Mouse (Mus musculus): ENCODE measurements around the gene Plk1. TPM values are rescaled to one million over a fixed set of nuclear protein-coding genes. Genes with fewer than 3 reads are reported as not detected.

The Plk1 gene
- polyA plus RNA-seq, 1 experiment from 2014 or later = 125 TPM

DNA sequence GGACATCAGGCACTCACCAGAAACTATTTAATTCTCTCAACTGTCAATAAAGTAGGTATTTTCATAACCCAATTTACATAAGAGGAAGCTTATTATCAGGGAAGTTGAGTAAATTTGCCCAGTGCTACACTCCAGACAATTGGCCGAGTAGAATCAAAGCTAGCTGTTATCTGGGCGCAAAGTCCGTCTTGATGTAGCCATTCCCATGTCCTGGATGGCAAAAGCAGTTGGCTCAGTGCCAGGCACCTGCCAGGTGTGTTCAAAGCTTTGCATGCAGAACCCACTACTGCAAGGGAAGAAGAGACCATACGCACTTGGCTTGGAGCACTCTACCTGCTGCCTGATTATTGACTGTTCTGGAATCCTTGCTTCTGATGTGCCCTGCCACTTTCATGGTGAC lies 6.8 kb upstream of the Plk1 start:
- ATAC-seq (ENCODE audit: insufficient number of reproducible peaks, insufficient read depth, low FRiP score, low TSS enrichment, low read depth) = no peak
- no peak overlapping the region for H3K9ac ChIP-seq
- no peak overlapping the region for H3K4me3 ChIP-seq
- no peaks in the 10 kb centered on the region for H3K27me3 ChIP-seq
- H3K4me2 ChIP-seq = no peak overlapping the region
- no peak overlapping the region for H3K27ac ChIP-seq
- H3K9me3 ChIP-seq = no peaks in the 10 kb centered on the region
- peaks cover 3% of the 10 kb centered on the region; the same call in 1 of the 2 replicates for H3K4me1 ChIP-seq
- 85% methylated on average over 4 of the region's 4 CpGs for WGBS
- H3K36me3 ChIP-seq = peaks cover 24% of the 10 kb centered on the region

DNA sequence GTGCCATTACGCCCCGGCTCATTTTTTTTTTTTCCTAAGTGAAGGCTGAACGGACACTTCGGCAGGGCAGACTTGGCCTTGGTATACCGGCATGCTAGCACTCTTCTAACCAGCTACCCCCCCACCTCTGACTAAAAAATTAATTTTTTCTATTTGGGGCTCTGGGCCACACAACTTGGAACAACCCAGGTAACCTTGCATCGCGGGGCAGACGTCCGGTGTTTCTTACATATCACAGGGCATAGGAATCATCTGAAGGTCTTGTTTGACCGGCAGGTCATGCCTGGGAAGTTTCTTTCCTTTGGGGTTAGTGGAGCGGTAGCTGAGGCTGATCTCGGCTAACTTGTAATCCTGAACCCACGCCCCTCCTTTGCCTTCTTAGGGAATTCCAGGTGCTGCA lies 751 bp upstream of the Plk1 start:
- Histone ChIP-seq H3K36me3 (peaks cover 21% of the 10 kb centered on the region), H3K9me3 (no peaks in the 10 kb centered on the region), H3K4me1 (peaks cover 40% of the 10 kb centered on the region), H3K27me3 (no peaks in the 10 kb centered on the region), H3K27ac (peak overlapping the region; percentile 85), H3K9ac (peak overlapping the region; percentile 82), H3K4me3 (peak overlapping the region; percentile 81), H3K4me2 (peak overlapping the region; percentile 86)
- WGBS = 5% methylated on average over 13 of the region's 13 CpGs
- 0 out of 2 replicates have a peak, but pooled peaks have one; percentile 2 for ATAC-seq (ENCODE audit: insufficient number of reproducible peaks, insufficient read depth, low FRiP score, low TSS enrichment, low read depth)

GRCm38 (mm10) chr7:122160037-122160436 lies 798 bp downstream of the Plk1 start:
- H3K4me2 ChIP-seq = peak overlapping the region; percentile 86
- H3K4me3 ChIP-seq = peak overlapping the region; percentile 81
- H3K9me3 ChIP-seq = no peaks in the 10 kb centered on the region
- peak overlapping the region; percentile 85 for H3K27ac ChIP-seq
- under 1% methylated on average over 12 of the region's 12 CpGs for WGBS
- peaks cover 33% of the 10 kb centered on the region for H3K36me3 ChIP-seq
- ATAC-seq (ENCODE audit: insufficient number of reproducible peaks, insufficient read depth, low FRiP score, low TSS enrichment, low read depth) = no peak
- H3K9ac ChIP-seq = peak overlapping the region; percentile 82
- no peaks in the 10 kb centered on the region for H3K27me3 ChIP-seq
- peaks cover 40% of the 10 kb centered on the region for H3K4me1 ChIP-seq

DNA sequence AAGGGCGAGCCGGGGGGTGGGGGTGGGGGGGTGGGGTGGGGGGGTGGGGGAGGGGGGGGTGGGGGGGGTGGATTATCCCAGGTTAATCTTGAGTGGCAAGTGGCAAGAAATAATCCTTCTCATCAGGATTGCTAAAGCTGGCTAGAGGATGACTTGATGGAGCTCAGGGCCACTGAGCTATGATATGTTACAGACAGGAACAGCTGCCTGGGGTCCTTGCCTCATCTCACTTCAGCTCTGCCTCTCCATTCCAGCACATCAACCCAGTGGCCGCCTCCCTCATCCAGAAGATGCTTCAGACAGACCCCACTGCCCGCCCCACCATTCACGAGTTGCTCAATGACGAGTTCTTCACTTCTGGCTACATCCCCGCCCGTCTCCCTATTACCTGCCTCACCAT lies 4.5 kb downstream of the Plk1 start:
- ATAC-seq (ENCODE audit: insufficient number of reproducible peaks, insufficient read depth, low FRiP score, low TSS enrichment, low read depth) = no peak
- no peak overlapping the region for H3K27ac ChIP-seq
- H3K4me3 ChIP-seq = no peak overlapping the region
- H3K27me3 ChIP-seq = no peaks in the 10 kb centered on the region
- H3K4me2 ChIP-seq = no peak overlapping the region
- 86% methylated on average over 8 of the region's 8 CpGs for WGBS
- peaks cover 26% of the 10 kb centered on the region for H3K4me1 ChIP-seq
- no peak overlapping the region for H3K9ac ChIP-seq
- no peaks in the 10 kb centered on the region for H3K9me3 ChIP-seq
- H3K36me3 ChIP-seq = peaks cover 68% of the 10 kb centered on the region

DNA sequence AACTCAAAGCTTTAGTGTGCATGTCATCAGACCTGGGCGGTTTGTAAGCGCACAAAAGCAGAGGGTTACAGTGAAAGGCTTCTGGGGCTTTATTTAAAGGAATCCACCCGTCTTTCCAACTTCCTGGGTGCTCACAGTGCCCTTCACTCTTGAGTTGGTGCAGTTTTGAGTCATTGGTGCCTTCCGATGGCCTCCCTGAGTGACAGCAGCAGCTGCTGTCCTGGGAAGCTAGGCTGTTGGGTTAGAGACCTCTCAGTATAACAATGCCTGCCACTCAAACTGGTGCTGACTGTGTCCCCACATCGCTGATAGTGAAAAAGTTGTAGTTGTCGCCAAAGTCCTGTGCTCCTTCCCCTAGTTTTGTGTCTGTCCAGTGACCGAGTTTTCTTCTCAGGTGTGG lies 8.0 kb downstream of the Plk1 start:
- no peaks in the 10 kb centered on the region for H3K4me1 ChIP-seq
- H3K4me3 ChIP-seq = no peak overlapping the region
- H3K4me2 ChIP-seq = no peak overlapping the region
- WGBS = 86% methylated on average over 7 of the region's 7 CpGs
- no peak overlapping the region for H3K9ac ChIP-seq
- no peaks in the 10 kb centered on the region for H3K9me3 ChIP-seq
- ATAC-seq (ENCODE audit: insufficient number of reproducible peaks, insufficient read depth, low FRiP score, low TSS enrichment, low read depth) = no peak
- peaks cover 75% of the 10 kb centered on the region for H3K36me3 ChIP-seq
- H3K27me3 ChIP-seq = no peaks in the 10 kb centered on the region
- H3K27ac ChIP-seq = no peak overlapping the region

GRCm38 (mm10) chr7:122170705-122171104 lies 11.5 kb downstream of the Plk1 start:
- H3K27ac ChIP-seq = no peak overlapping the region
- no peaks in the 10 kb centered on the region for H3K27me3 ChIP-seq
- H3K4me3 ChIP-seq = no peak overlapping the region
- H3K4me1 ChIP-seq = no peaks in the 10 kb centered on the region
- ATAC-seq (ENCODE audit: insufficient number of reproducible peaks, insufficient read depth, low FRiP score, low TSS enrichment, low read depth) = no peak
- H3K9me3 ChIP-seq = no peaks in the 10 kb centered on the region
- no peak overlapping the region for H3K9ac ChIP-seq
- no peak overlapping the region for H3K4me2 ChIP-seq
- peaks cover 47% of the 10 kb centered on the region for H3K36me3 ChIP-seq
- 85% methylated on average over 6 of the region's 6 CpGs for WGBS

GRCm38 (mm10) chr7:122171613-122172012 lies 12.4 kb downstream of the Plk1 start:
- Histone ChIP-seq H3K36me3 (peaks cover 38% of the 10 kb centered on the region), H3K27me3 (no peaks in the 10 kb centered on the region), H3K4me1 (no peaks in the 10 kb centered on the region), H3K9ac (no peak overlapping the region), H3K4me3 (no peak overlapping the region), H3K27ac (no peak overlapping the region), H3K9me3 (no peaks in the 10 kb centered on the region), H3K4me2 (no peak overlapping the region)
- ATAC-seq (ENCODE audit: insufficient number of reproducible peaks, insufficient read depth, low FRiP score, low TSS enrichment, low read depth) = no peak
- 70% methylated on average over 10 of the region's 10 CpGs for WGBS

- no peak overlapping the region for H3K27ac ChIP-seq
- no peaks in the 10 kb centered on the region for H3K27me3 ChIP-seq
- H3K4me3 ChIP-seq = no peak overlapping the region
- H3K4me2 ChIP-seq = no peak overlapping the region
- no peaks in the 10 kb centered on the region for H3K9me3 ChIP-seq
- H3K4me1 ChIP-seq = 0 out of 2 replicates have a peak, but pooled peaks cover 3% of the 10 kb centered on the region
- 87% methylated on average over 7 of the region's 7 CpGs for WGBS
- H3K9ac ChIP-seq = no peak overlapping the region
- no peak for ATAC-seq (ENCODE audit: insufficient number of reproducible peaks, insufficient read depth, low FRiP score, low TSS enrichment, low read depth)
- no peaks in the 10 kb centered on the region for H3K36me3 ChIP-seq
Observed at GRCm38 (mm10) chr7:122180720-122181119, 21.5 kb downstream of the Plk1 start.

GRCm38 (mm10) chr7:122184569-122184968 lies 25.3 kb downstream of the Plk1 start:
- Histone ChIP-seq H3K27me3 (no peaks in the 10 kb centered on the region), H3K36me3 (no peaks in the 10 kb centered on the region), H3K4me3 (no peak overlapping the region), H3K9ac (no peak overlapping the region), H3K9me3 (no peaks in the 10 kb centered on the region; the same call in 1 of the 2 replicates), H3K27ac (no peak overlapping the region), H3K4me2 (no peak overlapping the region), H3K4me1 (0 out of 2 replicates have a peak, but pooled peaks cover 4% of the 10 kb centered on the region)
- WGBS = 73% methylated on average over 5 of the region's 5 CpGs
- no peak for ATAC-seq (ENCODE audit: insufficient number of reproducible peaks, insufficient read depth, low FRiP score, low TSS enrichment, low read depth)

DNA sequence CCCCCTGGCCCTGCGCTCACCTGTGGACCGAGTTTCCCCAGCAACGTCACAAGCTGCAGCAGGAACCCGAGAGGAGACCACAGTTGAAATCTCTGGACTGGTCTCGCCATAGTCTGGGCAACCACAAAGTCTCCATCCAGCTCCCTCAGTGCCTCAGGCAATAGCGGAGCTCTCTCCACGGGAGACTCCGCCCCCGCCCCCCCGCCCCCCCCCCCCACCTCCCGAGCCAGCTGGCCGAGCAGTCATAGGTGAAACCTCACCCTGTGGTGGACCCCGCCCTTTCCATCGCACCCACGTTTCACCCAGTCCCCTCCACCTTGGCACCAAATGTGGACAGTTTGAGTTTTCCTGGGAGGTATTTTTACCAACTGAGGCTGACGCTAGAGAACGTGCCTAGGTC lies 26.8 kb downstream of the Plk1 start, which contains the start of gene Ern2:
Ern2 (minus strand) TSS at position 165 of the 400 bp plus-strand sequence.
- 0 out of 2 replicates have a peak, but pooled peaks cover 4% of the 10 kb centered on the region for H3K4me1 ChIP-seq
- peak within 1 kb of the TSS; percentile 49 for H3K4me2 ChIP-seq
- H3K4me3 ChIP-seq = no peak within 1 kb of the TSS
- no peak for ATAC-seq (ENCODE audit: insufficient number of reproducible peaks, insufficient read depth, low FRiP score, low TSS enrichment, low read depth)
- no peaks in the 10 kb centered on the region; the same call in 1 of the 2 replicates for H3K9me3 ChIP-seq
- H3K27ac ChIP-seq = no peak within 1 kb of the TSS
- H3K36me3 ChIP-seq = no peaks in the 10 kb centered on the region
- H3K9ac ChIP-seq = no peak within 1 kb of the TSS
- no peaks in the 10 kb centered on the region for H3K27me3 ChIP-seq
- WGBS = 12% methylated on average over 12 of the region's 17 CpGs

DNA sequence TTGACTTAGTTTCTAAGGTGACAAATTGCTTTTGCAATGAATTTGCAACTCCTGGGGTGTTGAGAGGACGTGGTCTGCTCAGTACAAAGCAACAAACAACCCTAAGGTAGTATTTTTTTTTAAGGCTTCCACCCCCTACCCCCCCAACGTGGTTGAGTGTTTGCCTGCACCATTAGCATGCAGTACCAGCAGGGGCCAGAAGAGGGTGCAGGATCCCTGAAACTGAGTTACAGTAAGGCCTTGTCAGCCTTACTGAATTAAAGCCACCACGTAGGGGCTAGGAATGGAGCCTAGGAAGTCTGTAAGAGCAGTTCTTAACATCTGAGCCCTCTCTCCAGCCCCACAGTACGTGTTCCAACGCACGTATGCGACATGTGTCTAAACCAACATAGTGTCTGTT lies 30.2 kb downstream of the Plk1 start:
- no peak for ATAC-seq (ENCODE audit: insufficient number of reproducible peaks, insufficient read depth, low FRiP score, low TSS enrichment, low read depth)
- 25% methylated on average over 7 of the region's 7 CpGs for WGBS
- Histone ChIP-seq H3K27me3 (no peaks in the 10 kb centered on the region), H3K9ac (no peak overlapping the region), H3K4me1 (0 out of 2 replicates have a peak, but pooled peaks cover 4% of the 10 kb centered on the region), H3K36me3 (no peaks in the 10 kb centered on the region), H3K4me3 (no peak overlapping the region), H3K9me3 (no peaks in the 10 kb centered on the region; the same call in 1 of the 2 replicates), H3K4me2 (no peak overlapping the region), H3K27ac (no peak overlapping the region)

- H3K9me3 ChIP-seq = no peaks in the 10 kb centered on the region; the same call in 1 of the 2 replicates
- H3K4me3 ChIP-seq = no peak overlapping the region
- H3K9ac ChIP-seq = no peak overlapping the region
- no peak overlapping the region for H3K27ac ChIP-seq
- WGBS = 60% methylated on average over 10 of the region's 10 CpGs
- ATAC-seq (ENCODE audit: insufficient number of reproducible peaks, insufficient read depth, low FRiP score, low TSS enrichment, low read depth) = no peak
- no peaks in the 10 kb centered on the region for H3K4me1 ChIP-seq
- no peak overlapping the region for H3K4me2 ChIP-seq
- no peaks in the 10 kb centered on the region for H3K36me3 ChIP-seq
- H3K27me3 ChIP-seq = no peaks in the 10 kb centered on the region
Observed at GRCm38 (mm10) chr7:122191097-122191496, 31.9 kb downstream of the Plk1 start.

All from embryonic facial prominence, embryonic 13.5 days (tissue).